Mouse (Mus musculus) kidney, embryonic 15.5 days (tissue): Measurements from ENCODE around the gene Ccdc162. TPM values are rescaled to one million over a fixed set of nuclear protein-coding genes. Genes with fewer than 3 reads are reported as not detected.
"Not testable (repeated sequence)": the region's sequence is repeated elsewhere in the genome, so short reads cannot be mapped to it uniquely, and the experiment has no call there.

ENCODE experiments used
- ATAC-seq: fragments of 200-750 bp; cut with Nextera tagmentation; replicated peaks from 2 replicates; pipeline ENCODE4 v1.8.0; 2017; ENCODE audit warnings: moderate TSS enrichment; ENCODE audit not compliant: low FRiP score
- H3K27ac ChIP-seq: fragments of 300-500 bp; sonication (generic); 2 replicates; pipeline ENCODE4 v1.5.1; 2015; ENCODE audit warnings: mild to moderate bottlenecking, inconsistent platforms
- H3K27me3 ChIP-seq: fragments of 300-500 bp; sonication (generic); 2 replicates; pipeline ENCODE4 v1.6.1; 2015; ENCODE audit warnings: inconsistent platforms
- H3K36me3 ChIP-seq: fragments of 300-500 bp; sonication (generic); 2 replicates; pipeline ENCODE4 v1.6.1; 2015; ENCODE audit warnings: inconsistent platforms
- H3K4me1 ChIP-seq: fragments of 300-500 bp; sonication (generic); 2 replicates; pipeline ENCODE4 v1.6.1; 2015; ENCODE audit warnings: inconsistent platforms
- H3K4me2 ChIP-seq: fragments of 300-500 bp; sonication (generic); 2 replicates; pipeline ENCODE4 v1.6.1; 2015; ENCODE audit warnings: moderate library complexity, mild to moderate bottlenecking, inconsistent platforms
- H3K4me3 ChIP-seq: fragments of 300-500 bp; sonication (generic); replicated peaks from 2 replicates; pipeline ENCODE4 v1.5.1; 2015; ENCODE audit warnings: mild to moderate bottlenecking, inconsistent platforms
- H3K9ac ChIP-seq: fragments of 300-500 bp; sonication (generic); 2 replicates; pipeline ENCODE4 v1.6.1; 2015; ENCODE audit warnings: mild to moderate bottlenecking, inconsistent platforms
- H3K9me3 ChIP-seq: fragments of 300-500 bp; sonication (generic); replicated peaks from 2 replicates; pipeline ENCODE4 v1.6.1; 2016; ENCODE audit warnings: inconsistent platforms
- WGBS: fragments of 180-500 bp; shearing (Covaris S2); methylation state at CpG from one replicate; pipeline ENCODE4 v1.1.7; 2015; ENCODE audit warnings: mixed read lengths; 5-methylcytosine and 5-hydroxymethylcytosine counted together
- polyA plus RNA-seq: library from polyadenylated mRNA; unstranded; fragments of >200 nt; fragmentation: Nextera tagmentation; extraction: Ambion mirVana; gene quantifications from 2 replicates; pipeline ENCODE4 v1.2.1, GENCODE M21; 2015

Ccdc162 gene
- polyA plus RNA-seq, 1 experiment from 2014 or later, result 0.47 TPM

DNA sequence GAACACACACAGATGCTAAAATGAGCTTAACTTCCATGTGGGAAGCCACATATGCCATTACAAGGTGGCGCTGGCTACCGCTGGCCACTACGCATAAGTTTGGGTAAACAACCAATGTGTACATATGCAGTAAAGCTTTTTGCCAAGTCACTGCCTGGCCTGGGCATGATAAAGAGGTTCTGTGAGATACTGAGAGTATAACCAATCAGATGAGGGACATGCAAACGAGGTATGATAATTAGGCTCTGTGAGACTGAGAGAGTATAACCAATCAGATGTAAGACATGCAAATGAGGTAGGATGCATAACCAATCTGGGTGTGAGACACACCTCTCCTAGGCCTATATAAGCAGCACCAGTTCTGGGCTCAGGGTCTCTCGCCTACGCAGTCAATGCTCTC, 56.8 kb downstream of the Ccdc162 start:
- 93% methylated on average over 6 of the region's 6 CpGs for WGBS
- H3K4me2 ChIP-seq, H3K36me3 ChIP-seq, H3K9me3 ChIP-seq, H3K4me3 ChIP-seq, H3K27me3 ChIP-seq, ATAC-seq, H3K9ac ChIP-seq, H3K27ac ChIP-seq, H3K4me1 ChIP-seq: not testable (repeated sequence)

DNA sequence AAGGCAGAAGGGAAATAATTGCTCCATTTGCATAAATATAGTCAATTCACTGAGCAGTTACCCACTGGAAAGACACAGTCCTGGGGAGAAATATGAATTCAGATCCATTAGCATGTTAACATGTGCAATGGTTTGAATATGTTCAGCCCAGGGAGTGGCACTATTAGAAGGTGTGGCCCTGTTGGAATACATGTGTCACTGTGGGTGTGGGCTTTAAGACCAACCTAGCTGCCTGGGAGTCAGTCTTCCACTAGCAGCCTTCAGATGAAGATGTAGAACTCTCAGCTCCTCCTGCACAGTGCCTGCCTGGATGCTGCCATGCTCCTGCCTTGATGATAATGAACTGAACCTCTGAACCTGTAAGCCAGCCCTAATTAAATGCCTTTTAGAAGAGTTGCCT, 60.8 kb downstream of the Ccdc162 start:
- H3K9me3 ChIP-seq, H3K27ac ChIP-seq, H3K27me3 ChIP-seq, H3K36me3 ChIP-seq, H3K4me3 ChIP-seq, H3K4me1 ChIP-seq, H3K9ac ChIP-seq, ATAC-seq, H3K4me2 ChIP-seq: not testable (repeated sequence)

DNA sequence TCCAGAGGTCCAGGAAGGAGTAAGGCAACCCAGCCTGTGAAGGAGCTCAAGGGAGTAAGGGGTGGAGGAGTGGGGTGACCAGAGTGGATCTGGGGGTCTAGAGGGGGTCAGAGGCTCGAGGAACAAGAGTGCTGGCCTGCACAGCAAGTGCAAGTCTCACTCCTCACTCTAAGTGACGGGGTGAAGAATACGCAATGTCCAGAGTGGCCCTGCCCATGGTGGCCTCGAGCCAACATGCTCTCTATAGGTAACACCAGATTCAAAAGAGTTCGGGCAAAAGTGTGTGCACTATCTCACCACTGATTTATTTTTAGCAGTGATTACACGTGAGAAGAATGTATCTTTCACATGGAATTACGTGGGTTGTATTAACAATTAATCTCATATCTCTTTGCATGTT, 63.4 kb downstream of the Ccdc162 start:
- no peak overlapping the region for H3K4me2 ChIP-seq

DNA sequence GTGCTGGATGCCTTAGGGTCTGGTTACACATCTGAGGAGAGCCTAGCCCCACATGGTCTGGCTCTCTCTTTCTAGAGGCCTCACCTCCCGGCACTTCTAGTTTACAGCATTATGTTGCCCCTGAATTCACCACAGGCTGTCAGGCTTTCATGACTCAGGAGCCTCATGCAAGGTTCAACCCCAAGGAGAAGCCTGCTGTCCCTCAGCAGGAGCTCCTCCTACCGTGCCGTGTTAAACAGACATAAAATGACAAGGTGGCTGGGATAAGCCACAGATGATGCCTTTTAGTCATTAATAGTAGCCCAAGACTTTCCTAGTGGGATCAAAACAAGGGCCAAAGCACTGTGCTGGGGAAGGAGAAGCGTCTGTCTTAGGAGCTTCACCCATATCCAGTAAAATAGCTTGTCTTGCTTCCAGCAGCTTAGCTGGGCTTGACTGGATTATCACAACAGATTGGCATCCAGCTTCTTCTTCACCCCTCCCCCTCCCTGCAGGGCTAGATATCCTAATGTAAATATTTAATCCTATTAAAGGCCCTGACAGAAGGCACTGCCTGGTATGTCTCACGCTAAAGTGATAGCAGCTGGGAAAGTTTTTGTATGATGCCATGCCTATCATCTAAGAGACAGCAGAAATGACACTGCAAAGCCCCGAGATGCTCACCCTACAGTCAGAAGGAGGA, 64.2 kb downstream of the Ccdc162 start:
- H3K9me3 ChIP-seq, result no peaks in the 10 kb centered on the region
- no peaks in the 10 kb centered on the region for H3K27me3 ChIP-seq
- no peaks in the 10 kb centered on the region for H3K4me1 ChIP-seq
- H3K27ac ChIP-seq, result no peak overlapping the region
- H3K9ac ChIP-seq, result no peak overlapping the region
- 47% methylated on average over 6 of the region's 6 CpGs for WGBS
- H3K4me2 ChIP-seq, result no peak overlapping the region
- H3K4me3 ChIP-seq, result no peak overlapping the region
- H3K36me3 ChIP-seq, result no peaks in the 10 kb centered on the region
- ATAC-seq, result no peak

More for the DNA sequence above, 63.4 kb downstream of the Ccdc162 start:
- Histone ChIP-seq H3K4me1 (no peaks in the 10 kb centered on the region), H3K4me3 (no peak overlapping the region), H3K9me3 (no peaks in the 10 kb centered on the region), H3K27ac (no peak overlapping the region), H3K36me3 (no peaks in the 10 kb centered on the region), H3K27me3 (no peaks in the 10 kb centered on the region), H3K9ac (no peak overlapping the region)
- no peak for ATAC-seq
- WGBS, result 77% methylated on average over 7 of the region's 7 CpGs

DNA sequence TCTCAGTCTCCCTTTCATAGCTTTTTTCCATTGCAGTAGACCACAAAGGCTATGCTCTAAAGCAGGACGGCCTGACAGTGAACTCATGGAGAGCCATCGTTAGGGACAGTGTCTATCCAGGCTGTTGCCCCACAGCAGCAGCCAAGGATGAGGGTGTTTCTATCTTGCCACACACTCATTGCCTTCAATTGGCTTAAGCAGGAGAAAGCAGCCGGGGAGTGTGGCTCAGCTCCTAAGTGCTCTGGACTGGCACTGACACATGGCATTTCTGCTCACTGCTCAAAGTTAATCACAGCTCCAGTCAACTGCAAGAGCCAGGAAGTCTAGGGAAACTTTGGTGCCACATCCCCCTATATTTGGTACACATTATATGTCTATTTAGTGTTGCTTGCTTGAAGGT, 64.9 kb downstream of the Ccdc162 start:
- no peak overlapping the region for H3K27ac ChIP-seq
- WGBS, result 86% methylated on average over 3 of the region's 3 CpGs
- H3K27me3 ChIP-seq, result no peaks in the 10 kb centered on the region
- no peaks in the 10 kb centered on the region for H3K36me3 ChIP-seq
- H3K9me3 ChIP-seq, result no peaks in the 10 kb centered on the region
- no peak overlapping the region for H3K4me2 ChIP-seq
- no peak for ATAC-seq
- H3K9ac ChIP-seq, result no peak overlapping the region
- no peak overlapping the region for H3K4me3 ChIP-seq
- H3K4me1 ChIP-seq, result no peaks in the 10 kb centered on the region

DNA sequence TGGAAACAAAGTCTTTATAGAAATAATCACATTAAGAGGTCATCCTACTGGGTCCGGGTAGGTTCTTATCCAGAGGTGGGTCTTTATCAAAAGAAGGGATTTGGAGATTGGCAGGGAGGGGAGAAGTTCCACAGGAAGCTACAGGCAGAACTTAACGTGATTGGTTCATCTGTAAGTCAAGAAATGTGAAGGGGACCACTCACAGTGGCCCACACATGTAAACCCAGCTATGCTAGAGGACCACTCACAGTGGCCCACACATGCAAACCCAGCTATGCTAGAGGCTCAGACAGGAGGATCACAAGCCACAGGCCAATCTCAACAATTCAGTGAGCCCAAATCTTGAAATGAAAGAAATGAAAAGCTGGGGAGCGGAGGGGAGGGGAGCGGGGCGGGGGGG, 67.2 kb downstream of the Ccdc162 start:
- Histone ChIP-seq H3K27me3 (no peaks in the 10 kb centered on the region), H3K4me3 (no peak overlapping the region), H3K4me1 (no peaks in the 10 kb centered on the region), H3K36me3 (no peaks in the 10 kb centered on the region), H3K9me3 (no peaks in the 10 kb centered on the region), H3K27ac (no peak overlapping the region), H3K9ac (no peak overlapping the region), H3K4me2 (no peak overlapping the region)
- WGBS, result 88% methylated on average over 4 of the region's 5 CpGs
- no peak for ATAC-seq

DNA sequence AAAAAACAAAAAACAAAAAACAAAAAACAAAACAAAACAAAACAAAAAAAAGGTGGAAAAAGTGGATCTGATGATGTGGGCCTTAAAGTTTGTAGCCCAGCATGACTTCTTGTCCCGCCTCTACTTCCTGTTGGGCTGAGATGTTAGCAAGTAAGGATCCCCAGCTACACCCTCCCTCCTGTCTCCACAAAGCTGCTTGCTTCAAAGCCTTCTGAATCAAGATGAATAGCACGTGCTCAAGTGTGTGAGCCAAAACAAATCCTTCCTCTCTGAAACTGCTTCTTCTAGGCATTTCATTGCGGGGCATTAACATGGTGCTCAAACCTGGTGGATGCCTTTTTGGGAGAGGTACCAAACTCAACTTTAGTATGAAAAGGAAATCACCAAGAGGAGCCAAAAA, 77.7 kb downstream of the Ccdc162 start:
- no peaks in the 10 kb centered on the region for H3K9me3 ChIP-seq
- no peak overlapping the region for H3K9ac ChIP-seq
- no peak for ATAC-seq
- 66% methylated on average over 3 of the region's 3 CpGs for WGBS
- H3K36me3 ChIP-seq, result no peaks in the 10 kb centered on the region
- H3K4me3 ChIP-seq, result no peak overlapping the region
- no peaks in the 10 kb centered on the region for H3K4me1 ChIP-seq
- no peak overlapping the region for H3K4me2 ChIP-seq
- no peaks in the 10 kb centered on the region for H3K27me3 ChIP-seq
- no peak overlapping the region for H3K27ac ChIP-seq

DNA sequence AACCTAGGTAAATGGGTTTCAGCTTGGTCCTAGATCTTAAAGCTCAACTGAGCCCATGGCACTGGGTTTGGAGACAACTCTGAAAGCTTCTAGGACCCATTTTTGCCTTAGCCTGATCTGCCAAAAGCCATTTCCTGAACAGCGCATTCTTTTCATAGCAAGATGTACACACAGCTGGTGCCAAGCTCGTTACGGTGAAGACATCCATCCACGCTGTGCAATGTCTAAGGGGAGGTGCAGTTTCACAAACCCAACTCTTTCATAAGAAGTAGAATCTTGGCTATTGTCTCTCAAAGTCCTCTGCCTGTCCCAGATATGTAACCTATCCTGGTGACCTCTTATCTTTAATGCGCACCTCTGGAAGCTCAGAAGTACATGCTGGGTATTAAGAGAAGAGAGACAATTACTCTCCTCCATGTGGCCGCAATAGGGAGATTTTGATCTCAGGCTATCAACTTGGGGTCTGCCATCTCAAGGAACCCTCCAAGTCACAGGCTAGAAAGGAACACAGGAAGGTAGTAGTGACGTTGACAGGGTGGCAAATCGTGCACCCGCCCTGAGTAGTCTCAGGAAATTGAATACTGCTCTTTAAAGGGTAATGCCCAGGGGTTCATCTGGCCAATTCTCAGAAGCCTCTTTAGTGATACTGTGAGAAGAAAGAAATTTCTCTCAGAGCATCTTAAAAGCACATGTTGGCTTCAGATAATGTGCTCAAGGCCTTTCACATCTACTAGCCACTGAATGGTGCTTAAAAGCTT, 81.0 kb downstream of the Ccdc162 start:
- no peak overlapping the region for H3K4me2 ChIP-seq
- H3K4me1 ChIP-seq, result no peaks in the 10 kb centered on the region
- no peaks in the 10 kb centered on the region for H3K9me3 ChIP-seq
- 68% methylated on average over 9 of the region's 9 CpGs for WGBS
- H3K27me3 ChIP-seq, result no peaks in the 10 kb centered on the region
- H3K9ac ChIP-seq, result no peak overlapping the region
- ATAC-seq, result no peak
- no peak overlapping the region for H3K4me3 ChIP-seq
- H3K27ac ChIP-seq, result no peak overlapping the region
- no peaks in the 10 kb centered on the region for H3K36me3 ChIP-seq

DNA sequence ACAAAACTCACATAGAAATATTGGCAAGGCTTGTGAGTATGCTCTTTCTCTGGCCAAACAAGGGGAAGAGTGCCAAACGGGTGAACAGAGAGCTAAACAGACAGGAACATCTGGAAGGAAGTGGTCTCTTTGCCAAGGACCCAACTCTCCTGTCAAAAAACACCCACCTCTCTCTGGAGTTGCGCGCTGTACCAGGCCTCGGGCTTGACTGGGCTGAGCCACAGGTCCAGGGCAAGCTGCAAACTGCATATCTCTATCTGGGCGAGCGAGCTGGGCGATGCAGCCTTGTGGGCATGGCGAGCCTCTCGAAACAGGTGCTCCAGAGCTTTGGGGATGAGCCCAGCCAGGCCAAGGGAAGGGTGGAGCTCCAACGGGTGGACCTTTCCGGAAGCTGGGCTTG, 82.6 kb downstream of the Ccdc162 start:
- H3K9ac ChIP-seq, result no peak overlapping the region
- no peak for ATAC-seq
- no peak overlapping the region for H3K4me3 ChIP-seq
- no peak overlapping the region for H3K27ac ChIP-seq
- WGBS, result 92% methylated on average over 11 of the region's 11 CpGs
- H3K4me1 ChIP-seq, result no peaks in the 10 kb centered on the region
- H3K36me3 ChIP-seq, result no peaks in the 10 kb centered on the region
- H3K4me2 ChIP-seq, result no peak overlapping the region
- no peaks in the 10 kb centered on the region for H3K9me3 ChIP-seq
- H3K27me3 ChIP-seq, result no peaks in the 10 kb centered on the region

DNA sequence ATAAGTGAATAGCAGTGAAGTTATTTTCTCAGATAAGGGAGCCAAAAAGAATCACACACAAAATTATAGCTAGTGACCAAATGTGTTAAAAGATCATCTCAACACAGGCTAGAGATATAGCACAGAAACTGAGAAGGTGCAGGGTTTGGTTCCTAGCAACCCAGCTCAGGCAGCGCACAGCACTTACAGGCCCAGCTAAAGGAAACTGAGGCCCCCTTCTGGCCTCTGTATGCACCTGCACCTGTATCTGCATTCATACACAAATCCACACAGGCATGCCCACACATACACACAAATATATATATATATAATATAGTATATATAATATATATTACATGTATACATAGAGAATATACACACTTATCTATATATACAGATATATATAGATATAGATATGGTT, 84.4 kb downstream of the Ccdc162 start:
- Histone ChIP-seq H3K4me3 (no peak overlapping the region), H3K27me3 (no peaks in the 10 kb centered on the region), H3K36me3 (no peaks in the 10 kb centered on the region), H3K9me3 (no peaks in the 10 kb centered on the region), H3K27ac (no peak overlapping the region), H3K4me2 (no peak overlapping the region), H3K4me1 (no peaks in the 10 kb centered on the region), H3K9ac (no peak overlapping the region)
- no peak for ATAC-seq
- WGBS, result 96% methylated on average over 1 of the region's 1 CpGs

DNA sequence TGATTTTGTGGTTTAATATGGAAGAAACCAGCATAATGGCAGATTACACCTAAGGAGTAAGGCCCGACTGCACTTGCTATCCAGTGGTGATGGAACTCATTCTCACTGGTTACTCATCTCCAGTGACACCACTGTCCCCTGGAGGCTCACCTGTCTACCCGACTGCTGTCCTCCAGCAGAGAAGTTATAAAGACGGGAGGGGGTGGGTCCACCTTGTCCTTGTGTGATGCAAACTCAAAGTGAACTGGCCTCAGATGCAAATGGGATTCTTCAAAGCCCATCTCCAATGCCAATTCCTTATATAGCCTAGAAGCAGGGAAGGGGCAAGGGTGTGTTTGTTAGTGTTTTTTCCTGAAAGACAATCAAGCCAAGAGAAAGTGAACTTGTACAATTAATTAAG, 89.4 kb downstream of the Ccdc162 start:
- ATAC-seq, result no peak

DNA sequence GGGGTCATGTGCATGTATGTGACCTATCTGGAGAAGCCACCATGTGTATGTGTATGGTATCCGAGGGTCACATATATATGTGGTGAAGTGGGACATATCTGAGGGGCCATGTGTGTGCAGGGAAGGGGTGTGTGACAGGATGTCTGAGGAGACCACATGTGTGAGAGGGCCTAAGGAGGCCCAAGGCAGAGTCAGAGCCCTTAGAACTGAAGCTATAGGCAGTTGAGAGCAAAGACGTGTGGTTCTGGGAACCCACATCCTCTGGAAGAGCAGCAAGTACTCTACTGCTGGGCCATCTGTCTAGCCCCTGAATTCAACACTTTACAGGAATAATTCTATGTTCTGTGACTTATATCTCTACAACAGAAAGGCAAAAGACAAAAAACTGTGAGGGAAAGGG, 96.4 kb downstream of the Ccdc162 start:
- H3K9ac ChIP-seq, result no peak overlapping the region
- 0 out of 2 replicates have a peak, but pooled peaks cover 4% of the 10 kb centered on the region for H3K9me3 ChIP-seq
- H3K4me2 ChIP-seq, result no peak overlapping the region
- no peaks in the 10 kb centered on the region for H3K36me3 ChIP-seq
- 84% methylated on average over 2 of the region's 2 CpGs for WGBS
- H3K4me1 ChIP-seq, result no peaks in the 10 kb centered on the region
- no peaks in the 10 kb centered on the region for H3K27me3 ChIP-seq
- no peak for ATAC-seq
- no peak overlapping the region for H3K4me3 ChIP-seq
- H3K27ac ChIP-seq, result no peak overlapping the region

More for the DNA sequence above, 89.4 kb downstream of the Ccdc162 start:
- no peak overlapping the region for H3K4me2 ChIP-seq
- H3K9me3 ChIP-seq, result 0 out of 2 replicates have a peak, but pooled peaks cover 4% of the 10 kb centered on the region
- no peaks in the 10 kb centered on the region for H3K4me1 ChIP-seq
- H3K36me3 ChIP-seq, result no peaks in the 10 kb centered on the region
- 65% methylated on average over 3 of the region's 3 CpGs for WGBS
- no peaks in the 10 kb centered on the region for H3K27me3 ChIP-seq
- no peak overlapping the region for H3K4me3 ChIP-seq
- no peak overlapping the region for H3K27ac ChIP-seq
- no peak overlapping the region for H3K9ac ChIP-seq

DNA sequence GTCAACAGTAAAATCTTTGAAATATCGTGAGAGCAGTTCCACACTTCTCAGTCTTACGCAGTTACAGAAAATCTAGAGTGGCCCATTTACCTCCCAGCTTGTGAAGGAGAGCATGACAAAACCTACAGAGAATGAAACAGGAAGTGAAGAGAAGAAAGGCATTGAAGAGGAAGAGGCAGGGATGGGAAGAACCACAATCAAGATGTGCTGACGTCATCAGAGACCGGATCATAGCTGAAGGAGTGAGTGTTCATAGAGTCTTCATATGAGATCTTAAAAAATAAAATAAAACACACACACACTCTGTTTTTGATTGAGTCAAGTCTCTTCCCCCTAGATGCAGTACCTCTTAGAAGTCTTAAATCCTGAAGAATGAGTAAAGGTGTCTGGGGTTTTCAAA, 100.9 kb downstream of the Ccdc162 start:
- no peak overlapping the region for H3K4me3 ChIP-seq
- WGBS, result 87% methylated on average over 4 of the region's 4 CpGs
- no peak overlapping the region for H3K4me2 ChIP-seq
- H3K9me3 ChIP-seq, result no peaks in the 10 kb centered on the region
- no peak overlapping the region for H3K27ac ChIP-seq
- no peaks in the 10 kb centered on the region for H3K27me3 ChIP-seq
- no peaks in the 10 kb centered on the region for H3K4me1 ChIP-seq
- no peak for ATAC-seq
- H3K36me3 ChIP-seq, result no peaks in the 10 kb centered on the region
- no peak overlapping the region for H3K9ac ChIP-seq
